Mouse (Mus musculus): ENCODE measurements around the gene Gpr4. TPM values are rescaled to one million over a fixed set of nuclear protein-coding genes. Genes with fewer than 3 reads are reported as not detected.

The Gpr4 gene
- polyA plus RNA-seq (2014; fragmentation: Nextera tagmentation; extraction: Ambion mirVana) = 1.6 and 2.5 TPM in 2 replicates

DNA sequence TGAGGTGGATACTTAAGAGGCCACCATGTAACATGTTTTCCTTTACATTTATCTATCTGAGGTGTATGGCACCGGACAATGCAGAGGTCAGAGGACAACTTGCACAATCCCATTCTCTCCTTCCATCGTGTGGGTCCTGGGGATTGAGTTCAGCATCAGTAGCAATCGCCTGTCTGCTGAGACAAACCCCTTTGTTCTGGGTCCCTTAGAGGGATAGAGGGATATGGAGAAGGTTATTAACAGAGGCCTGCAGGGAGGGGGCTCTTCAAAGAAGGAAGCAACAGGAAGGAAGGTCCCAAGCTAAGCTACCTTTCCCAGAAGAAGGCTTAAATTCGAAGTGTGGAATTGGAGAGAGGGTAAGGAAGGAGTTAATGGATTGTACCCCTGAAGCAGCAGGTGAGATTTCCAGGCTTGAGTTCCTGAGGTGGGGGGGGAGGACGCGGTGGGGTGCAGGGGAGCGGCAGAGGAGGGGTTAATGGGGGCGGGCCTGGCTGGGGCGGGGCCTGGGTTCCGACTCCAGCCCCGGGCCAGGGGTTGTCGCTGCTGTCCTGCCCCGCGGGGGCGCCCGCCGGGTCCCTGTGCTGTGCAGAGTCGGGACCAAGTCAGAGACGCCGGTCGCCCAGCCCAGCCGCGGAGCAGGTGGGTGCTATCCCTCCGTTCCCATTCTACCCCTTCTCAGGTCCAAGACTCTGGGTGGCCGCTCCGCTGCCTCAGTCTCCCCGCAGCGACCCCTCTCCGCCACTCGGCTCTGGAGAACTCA is at the start of gene Gpr4:
TSS of gene Gpr4 (plus strand) at position 543 of the 760 bp plus-strand sequence.
- peak within 1 kb of the TSS; percentile 77 for H3K4me2 ChIP-seq (ENCODE audit: low read depth, low read length, severe bottlenecking)
- no peaks in the 10 kb centered on the region; the same call in 1 of the 2 replicates for H3K4me1 ChIP-seq (replicated peaks; ENCODE audit: control insufficient read depth, insufficient read depth, low read length)
- 2% methylated on average over 29 of the region's 30 CpGs for WGBS

DNA sequence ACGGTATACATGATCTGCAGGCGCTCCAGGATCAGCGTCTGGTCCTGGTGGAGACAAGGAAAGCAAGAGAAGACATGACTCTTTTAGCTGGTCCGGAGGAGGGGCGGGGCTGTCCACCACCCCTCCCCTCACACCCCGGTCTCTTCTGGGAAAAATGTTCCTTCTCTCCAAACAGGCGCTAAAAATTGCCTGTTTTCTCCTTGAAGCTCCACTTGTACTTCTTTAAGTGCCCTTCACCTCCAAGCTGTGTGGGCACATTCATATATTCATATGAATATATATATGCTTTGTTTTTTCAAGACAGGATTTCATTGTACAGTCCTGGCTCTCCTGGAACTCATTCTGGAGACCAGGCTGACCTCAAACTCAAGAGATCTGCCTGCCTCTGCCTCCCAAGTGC is 49.4 kb upstream of the Gpr4 start:
- WGBS = 84% methylated on average over 7 of the region's 7 CpGs
- H3K27me3 ChIP-seq (ENCODE audit: control insufficient read depth, insufficient read depth, low read length) = peaks cover 22% of the 10 kb centered on the region
- H3K9me3 ChIP-seq (ENCODE audit: control insufficient read depth, low read length) = no peaks in the 10 kb centered on the region; the same call in 1 of the 2 replicates
- no peak overlapping the region for H3K9ac ChIP-seq (ENCODE audit: low read length)
- H3K27ac ChIP-seq (ENCODE audit: low read depth, low read length) = no peak overlapping the region
- no peak overlapping the region for H3K4me2 ChIP-seq (ENCODE audit: low read depth, low read length, severe bottlenecking)
- peaks cover 6% of the 10 kb centered on the region; the same call in 1 of the 2 replicates for H3K4me1 ChIP-seq (replicated peaks; ENCODE audit: control insufficient read depth, insufficient read depth, low read length)
- H3K36me3 ChIP-seq (ENCODE audit: control insufficient read depth, insufficient read depth, low read length) = no peaks in the 10 kb centered on the region
- ATAC-seq (replicated peaks; ENCODE audit: low FRiP score) (no peak), DNase-seq (ENCODE audit: low spot score) (no peak)
- no peak overlapping the region for H3K4me3 ChIP-seq (ENCODE audit: low read depth, low read length)

More for the DNA sequence above, at the start of gene Gpr4:
- H3K4me3 ChIP-seq (ENCODE audit: low read depth, low read length) = peak within 1 kb of the TSS; percentile 43
- H3K27me3 ChIP-seq (ENCODE audit: control insufficient read depth, insufficient read depth, low read length) = no peaks in the 10 kb centered on the region
- ATAC-seq (replicated peaks; ENCODE audit: low FRiP score) (peak; percentile 82), DNase-seq (ENCODE audit: low spot score) (peak; percentile 80)
- H3K9ac ChIP-seq (ENCODE audit: low read length) = peak within 1 kb of the TSS; percentile 55
- no peak within 1 kb of the TSS for H3K27ac ChIP-seq (ENCODE audit: low read depth, low read length)
- no peaks in the 10 kb centered on the region; the same call in 1 of the 2 replicates for H3K9me3 ChIP-seq (ENCODE audit: control insufficient read depth, low read length)
- no peaks in the 10 kb centered on the region for H3K36me3 ChIP-seq (ENCODE audit: control insufficient read depth, insufficient read depth, low read length)

DNA sequence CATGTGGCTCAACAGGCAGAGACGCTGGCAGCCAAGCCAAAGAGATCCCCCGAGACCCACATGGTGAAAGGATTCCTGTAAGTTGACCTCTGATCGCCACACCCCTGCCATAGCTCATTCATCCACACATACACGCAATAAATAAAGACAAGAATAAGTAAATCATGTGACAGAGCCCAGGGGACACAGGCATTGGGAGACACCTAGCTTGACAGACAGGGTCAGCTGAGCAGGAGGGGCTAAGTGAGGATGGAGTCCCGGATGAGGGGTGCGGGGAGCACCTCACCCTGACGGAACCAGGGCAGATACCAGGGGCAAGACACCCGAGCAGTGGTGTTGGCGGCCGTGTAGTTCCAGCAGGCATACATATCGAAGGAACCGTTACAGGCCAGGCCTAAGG is 48.6 kb upstream of the Gpr4 start:
- H3K27me3 ChIP-seq (ENCODE audit: control insufficient read depth, insufficient read depth, low read length) = peaks cover 20% of the 10 kb centered on the region
- H3K4me2 ChIP-seq (ENCODE audit: low read depth, low read length, severe bottlenecking) = no peak overlapping the region
- H3K36me3 ChIP-seq (ENCODE audit: control insufficient read depth, insufficient read depth, low read length) = no peaks in the 10 kb centered on the region
- 28% methylated on average over 12 of the region's 12 CpGs for WGBS
- no peak overlapping the region for H3K27ac ChIP-seq (ENCODE audit: low read depth, low read length)
- H3K9me3 ChIP-seq (ENCODE audit: control insufficient read depth, low read length) = no peaks in the 10 kb centered on the region; the same call in 1 of the 2 replicates
- H3K9ac ChIP-seq (ENCODE audit: low read length) = no peak overlapping the region
- no peak for DNase-seq (ENCODE audit: low spot score)
- ATAC-seq (replicated peaks; ENCODE audit: low FRiP score) = no peak
- H3K4me1 ChIP-seq (replicated peaks; ENCODE audit: control insufficient read depth, insufficient read depth, low read length) = peaks cover 6% of the 10 kb centered on the region; the same call in 1 of the 2 replicates
- no peak overlapping the region for H3K4me3 ChIP-seq (ENCODE audit: low read depth, low read length)

DNA sequence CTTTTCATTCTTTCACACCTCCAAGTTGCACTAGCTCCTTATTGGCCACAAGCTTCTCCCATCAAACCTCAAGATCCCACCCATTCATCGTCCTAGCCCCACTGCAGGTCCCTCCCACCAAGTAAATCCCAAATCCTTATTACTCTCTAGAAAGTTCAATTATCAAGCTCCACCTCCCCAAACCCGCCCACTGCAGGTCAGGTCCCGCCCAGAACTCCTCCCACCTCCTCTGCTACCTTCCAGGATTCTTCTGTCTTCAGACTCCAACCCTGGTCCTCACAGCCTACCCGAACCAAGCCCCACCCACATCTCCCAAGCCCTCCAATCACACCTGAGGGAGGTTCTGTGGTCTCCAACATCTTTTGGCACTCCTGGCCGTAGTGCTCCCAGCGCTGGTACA is 48.1 kb upstream of the Gpr4 start:
- H3K36me3 ChIP-seq (ENCODE audit: control insufficient read depth, insufficient read depth, low read length) = no peaks in the 10 kb centered on the region
- no peaks in the 10 kb centered on the region; the same call in 1 of the 2 replicates for H3K9me3 ChIP-seq (ENCODE audit: control insufficient read depth, low read length)
- H3K27ac ChIP-seq (ENCODE audit: low read depth, low read length) = no peak overlapping the region
- no peak overlapping the region for H3K9ac ChIP-seq (ENCODE audit: low read length)
- peaks cover 17% of the 10 kb centered on the region for H3K27me3 ChIP-seq (ENCODE audit: control insufficient read depth, insufficient read depth, low read length)
- WGBS = 2% methylated on average over 6 of the region's 6 CpGs
- peaks cover 6% of the 10 kb centered on the region; the same call in 1 of the 2 replicates for H3K4me1 ChIP-seq (replicated peaks; ENCODE audit: control insufficient read depth, insufficient read depth, low read length)
- H3K4me3 ChIP-seq (ENCODE audit: low read depth, low read length) = no peak overlapping the region
- ATAC-seq (replicated peaks; ENCODE audit: low FRiP score) = peak; percentile 36; the same call in 1 of the 2 replicates
- DNase-seq (ENCODE audit: low spot score) = peak; percentile 65
- no peak overlapping the region for H3K4me2 ChIP-seq (ENCODE audit: low read depth, low read length, severe bottlenecking)

DNA sequence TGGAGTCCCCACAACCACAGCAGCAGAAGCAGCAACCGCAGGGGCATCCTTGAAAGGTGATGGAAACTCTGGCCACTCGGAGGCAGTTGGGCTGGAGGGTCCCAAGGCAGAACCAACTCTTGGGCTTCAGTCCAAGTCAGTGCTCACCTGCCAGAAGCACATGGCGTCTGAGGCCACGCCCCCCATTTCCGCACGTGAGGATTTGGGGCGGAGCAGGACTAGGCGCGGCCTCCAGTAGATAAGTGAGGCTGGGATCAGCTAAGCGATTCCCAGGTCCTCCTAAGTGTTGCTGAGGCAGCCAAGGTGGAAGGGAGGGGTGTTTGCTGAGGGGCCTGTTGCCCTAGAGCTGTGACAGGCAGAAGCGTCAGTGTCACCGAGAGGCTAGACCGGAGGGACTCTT is 47.4 kb upstream of the Gpr4 start:
- no peaks in the 10 kb centered on the region for H3K36me3 ChIP-seq (ENCODE audit: control insufficient read depth, insufficient read depth, low read length)
- peaks cover 5% of the 10 kb centered on the region; the same call in 1 of the 2 replicates for H3K4me1 ChIP-seq (replicated peaks; ENCODE audit: control insufficient read depth, insufficient read depth, low read length)
- WGBS = 3% methylated on average over 13 of the region's 13 CpGs
- H3K4me2 ChIP-seq (ENCODE audit: low read depth, low read length, severe bottlenecking) = no peak overlapping the region
- H3K4me3 ChIP-seq (ENCODE audit: low read depth, low read length) = no peak overlapping the region
- no peak overlapping the region for H3K27ac ChIP-seq (ENCODE audit: low read depth, low read length)
- ATAC-seq (replicated peaks; ENCODE audit: low FRiP score) (no peak), DNase-seq (ENCODE audit: low spot score) (no peak)
- no peaks in the 10 kb centered on the region; the same call in 1 of the 2 replicates for H3K9me3 ChIP-seq (ENCODE audit: control insufficient read depth, low read length)
- peaks cover 10% of the 10 kb centered on the region; the same call in 1 of the 2 replicates for H3K27me3 ChIP-seq (ENCODE audit: control insufficient read depth, insufficient read depth, low read length)
- H3K9ac ChIP-seq (ENCODE audit: low read length) = no peak overlapping the region

DNA sequence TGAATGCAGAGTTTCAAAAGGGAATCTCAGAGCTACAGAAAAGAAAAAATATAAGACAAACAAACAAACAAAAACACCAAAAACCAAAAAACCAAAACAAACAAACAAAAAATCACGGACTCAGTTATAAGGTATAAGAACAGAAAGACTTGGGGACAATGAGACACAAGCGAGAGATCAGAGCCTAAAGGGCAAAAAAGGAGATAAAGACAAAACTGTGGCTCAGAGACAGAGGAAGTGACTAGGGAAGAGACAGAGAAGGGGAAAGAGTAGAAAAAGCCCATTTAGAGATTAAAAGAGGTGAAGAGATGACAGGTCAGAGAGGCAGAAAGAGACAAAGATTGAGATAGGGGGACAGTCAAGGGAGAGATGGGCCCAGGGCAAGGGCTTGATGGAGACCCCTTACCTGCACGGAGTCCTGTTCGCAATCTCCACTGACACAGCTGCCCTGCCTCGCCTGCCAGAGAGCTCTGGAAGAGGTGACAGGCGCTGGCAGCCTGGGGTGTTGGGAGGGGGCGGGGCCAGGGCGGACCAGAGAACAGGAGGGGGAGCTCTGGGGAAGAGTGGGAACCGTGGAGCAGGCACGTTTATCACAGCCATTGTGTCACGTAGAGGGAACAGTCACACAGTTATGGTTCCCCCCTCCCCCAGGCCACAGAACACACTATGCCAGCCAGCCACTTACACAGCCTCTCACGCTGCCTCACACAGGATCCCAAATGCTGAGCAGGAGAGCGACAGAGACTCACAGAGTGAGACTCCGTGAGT is 46.5 kb upstream of the Gpr4 start, which contains the start of gene Gipr:
TSS of gene Gipr (minus strand) at position 472 of the 768 bp plus-strand sequence.
- peak; percentile 45; the same call in 1 of the 2 replicates for ATAC-seq (replicated peaks; ENCODE audit: low FRiP score)
- no peaks in the 10 kb centered on the region for H3K36me3 ChIP-seq (ENCODE audit: control insufficient read depth, insufficient read depth, low read length)

DNA sequence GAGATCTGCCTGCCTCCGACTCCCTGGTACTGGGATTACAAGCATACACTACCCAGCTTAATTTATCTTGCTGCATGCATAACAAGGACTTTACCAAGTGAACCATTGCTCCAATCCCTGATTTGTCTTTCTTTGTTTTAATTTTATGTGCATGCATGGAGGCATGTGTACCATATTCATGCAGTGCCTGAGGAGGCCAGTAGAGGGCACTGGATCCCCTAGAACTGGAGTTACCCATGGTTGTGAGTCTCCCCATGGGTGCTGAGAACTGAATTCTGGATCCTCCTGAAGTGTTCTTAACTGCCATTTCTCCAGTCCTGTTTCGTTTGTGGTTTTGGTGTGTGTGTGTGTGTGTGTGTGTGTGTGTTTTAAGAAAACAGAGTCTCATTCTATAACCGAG is 45.3 kb upstream of the Gpr4 start:
- DNase-seq (ENCODE audit: low spot score) (no peak), ATAC-seq (replicated peaks; ENCODE audit: low FRiP score) (no peak)
- H3K27ac ChIP-seq (ENCODE audit: low read depth, low read length) = no peak overlapping the region
- H3K4me3 ChIP-seq (ENCODE audit: low read depth, low read length) = no peak overlapping the region
- no peak overlapping the region for H3K9ac ChIP-seq (ENCODE audit: low read length)
- H3K36me3 ChIP-seq (ENCODE audit: control insufficient read depth, insufficient read depth, low read length) = no peaks in the 10 kb centered on the region
- H3K4me1 ChIP-seq (replicated peaks; ENCODE audit: control insufficient read depth, insufficient read depth, low read length) = no peaks in the 10 kb centered on the region; the same call in 1 of the 2 replicates
- WGBS = 93% methylated on average over 3 of the region's 3 CpGs
- H3K4me2 ChIP-seq (ENCODE audit: low read depth, low read length, severe bottlenecking) = no peak overlapping the region
- H3K9me3 ChIP-seq (ENCODE audit: control insufficient read depth, low read length) = no peaks in the 10 kb centered on the region; the same call in 1 of the 2 replicates
- peaks cover 9% of the 10 kb centered on the region; the same call in 1 of the 2 replicates for H3K27me3 ChIP-seq (ENCODE audit: control insufficient read depth, insufficient read depth, low read length)

More for the DNA sequence above, 46.5 kb upstream of the Gpr4 start, which contains the start of gene Gipr:
- Histone ChIP-seq H3K9me3 (ENCODE audit: control insufficient read depth, low read length) (no peaks in the 10 kb centered on the region; the same call in 1 of the 2 replicates), H3K4me3 (ENCODE audit: low read depth, low read length) (no peak within 1 kb of the TSS), H3K27ac (ENCODE audit: low read depth, low read length) (no peak within 1 kb of the TSS), H3K27me3 (ENCODE audit: control insufficient read depth, insufficient read depth, low read length) (peaks cover 9% of the 10 kb centered on the region; the same call in 1 of the 2 replicates), H3K4me2 (ENCODE audit: low read depth, low read length, severe bottlenecking) (0 out of 2 replicates have a peak within 1 kb of the TSS, but pooled peaks have one; percentile 1), H3K9ac (ENCODE audit: low read length) (no peak within 1 kb of the TSS), H3K4me1 (replicated peaks; ENCODE audit: control insufficient read depth, insufficient read depth, low read length) (no peaks in the 10 kb centered on the region; the same call in 1 of the 2 replicates)
- WGBS = 11% methylated on average over 14 of the region's 14 CpGs
- no peak for DNase-seq (ENCODE audit: low spot score)

DNA sequence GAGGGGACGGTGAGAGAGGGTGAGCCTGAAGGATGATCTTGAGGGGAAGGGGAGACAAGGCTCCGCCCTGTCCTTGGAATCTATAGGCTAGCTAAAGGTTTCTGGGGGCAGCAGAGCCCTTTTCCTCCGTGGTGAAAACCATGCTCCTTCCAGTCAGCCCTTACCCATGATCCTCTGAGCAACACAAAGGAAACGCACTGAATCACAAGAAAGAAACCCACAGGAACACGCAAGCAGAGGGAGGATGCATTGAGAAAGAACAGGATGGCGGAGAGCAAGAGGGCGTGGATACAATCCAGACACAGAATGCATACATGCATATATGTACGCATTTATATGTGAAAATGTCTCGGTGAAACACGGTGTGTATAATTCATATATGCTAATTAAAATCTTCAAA is 42.8 kb upstream of the Gpr4 start:
- Histone ChIP-seq H3K27me3 (ENCODE audit: control insufficient read depth, insufficient read depth, low read length) (peaks cover 5% of the 10 kb centered on the region; the same call in 1 of the 2 replicates), H3K27ac (ENCODE audit: low read depth, low read length) (no peak overlapping the region), H3K9me3 (ENCODE audit: control insufficient read depth, low read length) (no peaks in the 10 kb centered on the region; the same call in 1 of the 2 replicates), H3K9ac (ENCODE audit: low read length) (no peak overlapping the region), H3K4me1 (replicated peaks; ENCODE audit: control insufficient read depth, insufficient read depth, low read length) (peaks cover 6% of the 10 kb centered on the region; the same call in 1 of the 2 replicates), H3K36me3 (ENCODE audit: control insufficient read depth, insufficient read depth, low read length) (no peaks in the 10 kb centered on the region), H3K4me3 (ENCODE audit: low read depth, low read length) (no peak overlapping the region), H3K4me2 (ENCODE audit: low read depth, low read length, severe bottlenecking) (no peak overlapping the region)
- 66% methylated on average over 10 of the region's 10 CpGs for WGBS
- no peak for DNase-seq (ENCODE audit: low spot score)
- ATAC-seq (replicated peaks; ENCODE audit: low FRiP score) = no peak
